Mouse (Mus musculus) kidney, adult 2 months (tissue): ENCODE results near the gene Sema5b. TPM values are rescaled to one million over a fixed set of nuclear protein-coding genes. Genes with fewer than 3 reads are reported as not detected.

Experiments
- DNase-seq: peaks from one replicate; pipeline ENCODE4 v3.0.0; 2021
- H3K27ac ChIP-seq: fragments of 200-500 bp; 2 replicates; pipeline ENCODE4 v1.5.1; 2012; ENCODE audit warnings: low read depth, low read length, control low read depth, inconsistent platforms; ENCODE audit not compliant: insufficient read depth
- H3K27me3 ChIP-seq: fragments of 200-500 bp; replicated peaks from 2 replicates; pipeline ENCODE4 v1.6.1; 2012; ENCODE audit warnings: mild to moderate bottlenecking, moderate library complexity, low read length, inconsistent platforms; ENCODE audit not compliant: control insufficient read depth, insufficient read depth
- H3K36me3 ChIP-seq: fragments of 200-500 bp; 2 replicates; pipeline ENCODE4 v1.6.1; 2012; ENCODE audit warnings: mild to moderate bottlenecking, moderate library complexity, low read length, inconsistent platforms; ENCODE audit not compliant: control insufficient read depth, insufficient read depth
- H3K4me1 ChIP-seq: fragments of 200-500 bp; 2 replicates; pipeline ENCODE4 v1.6.1; 2011; ENCODE audit warnings: low read length; ENCODE audit not compliant: control insufficient read depth, insufficient read depth
- H3K4me3 ChIP-seq: fragments of 200-500 bp; 2 replicates; pipeline ENCODE4 v1.5.1; 2011; ENCODE audit warnings: mild to moderate bottlenecking, low read depth, low read length, control low read depth; ENCODE audit not compliant: insufficient read depth
- CTCF ChIP-seq: fragments of 200-500 bp; conservative IDR thresholded peaks from 2 replicates; pipeline ENCODE4 v1.5.1; 2011; ENCODE audit warnings: low read depth, mild to moderate bottlenecking, control low read depth, low read length, moderate library complexity, mixed read lengths; ENCODE audit not compliant: insufficient read depth, insufficient read length
- POLR2A ChIP-seq: fragments of 200-500 bp; IDR thresholded peaks from one replicate; pipeline ENCODE4 v1.6.1; 2011; ENCODE audit warnings: low read depth, low read length, control low read depth
- WGBS: fragments of 180-500 bp; shearing (Covaris S2); methylation state at CpG from one replicate; pipeline ENCODE4 v1.1.7; 2018; 5-methylcytosine and 5-hydroxymethylcytosine counted together
- polyA plus RNA-seq: library from polyadenylated mRNA; depleted of rRNA; stranded (reverse); fragments of >200 nt; gene quantifications from 2 replicates; pipeline ENCODE4 v1.2.3, GENCODE M21; 2012

Gene Sema5b
- polyA plus RNA-seq, 1 experiment: 1.4 TPM

GRCm38 (mm10) chr16:35537651-35538050 is 3.3 kb upstream of the Sema5b start:
- no peak overlapping the region for H3K4me3 ChIP-seq
- H3K36me3 ChIP-seq: no peaks in the 10 kb centered on the region
- peak; percentile 50 for DNase-seq
- no peaks in the 10 kb centered on the region; the same call in 1 of the 2 replicates for H3K27me3 ChIP-seq
- no peak overlapping the region for H3K27ac ChIP-seq
- TF ChIP-seq CTCF (no peak), POLR2A (no peak)
- H3K4me1 ChIP-seq: 0 out of 2 replicates have a peak, but pooled peaks cover 2% of the 10 kb centered on the region
- WGBS: 72% methylated on average over 8 of the region's 8 CpGs

GRCm38 (mm10) chr16:35539041-35539440 is 1.9 kb upstream of the Sema5b start:
- Histone ChIP-seq H3K27ac (no peak overlapping the region), H3K4me1 (0 out of 2 replicates have a peak, but pooled peaks cover 2% of the 10 kb centered on the region), H3K4me3 (no peak overlapping the region), H3K27me3 (no peaks in the 10 kb centered on the region; the same call in 1 of the 2 replicates), H3K36me3 (no peaks in the 10 kb centered on the region)
- DNase-seq: peak; percentile 57
- no peak for TF ChIP-seq POLR2A
- TF ChIP-seq CTCF: no peak
- WGBS: 61% methylated on average over 10 of the region's 10 CpGs

GRCm38 (mm10) chr16:35540333-35541116 is 420 bp upstream of the Sema5b start:
- TF ChIP-seq CTCF (peak; percentile 58), POLR2A (no peak)
- Histone ChIP-seq H3K4me3 (peak overlapping the region; percentile 38; the same call in 1 of the 2 replicates), H3K27ac (no peak overlapping the region), H3K4me1 (0 out of 2 replicates have a peak, but pooled peaks cover 2% of the 10 kb centered on the region), H3K27me3 (no peaks in the 10 kb centered on the region; the same call in 1 of the 2 replicates), H3K36me3 (no peaks in the 10 kb centered on the region)
- DNase-seq: peak; percentile 68
- WGBS: under 1% methylated on average over 23 of the region's 23 CpGs

GRCm38 (mm10) chr16:35541661-35542420 is 896 bp downstream of the Sema5b start:
- DNase-seq: peak; percentile 18
- Histone ChIP-seq H3K36me3 (no peaks in the 10 kb centered on the region), H3K4me1 (0 out of 2 replicates have a peak, but pooled peaks cover 2% of the 10 kb centered on the region), H3K27me3 (no peaks in the 10 kb centered on the region; the same call in 1 of the 2 replicates), H3K4me3 (peak overlapping the region; percentile 29), H3K27ac (no peak overlapping the region)
- 1% methylated on average over 53 of the region's 54 CpGs for WGBS
- TF ChIP-seq CTCF (no peak), POLR2A (no peak)

- no peaks in the 10 kb centered on the region for H3K36me3 ChIP-seq
- 10% methylated on average over 27 of the region's 27 CpGs for WGBS
- DNase-seq: no peak
- no peaks in the 10 kb centered on the region; the same call in 1 of the 2 replicates for H3K27me3 ChIP-seq
- no peak overlapping the region for H3K27ac ChIP-seq
- H3K4me1 ChIP-seq: 0 out of 2 replicates have a peak, but pooled peaks cover 2% of the 10 kb centered on the region
- no peak overlapping the region for H3K4me3 ChIP-seq
- TF ChIP-seq CTCF: no peak
- TF ChIP-seq POLR2A: no peak
Measured at GRCm38 (mm10) chr16:35542421-35542780, 1.5 kb downstream of the Sema5b start.

- WGBS: 84% methylated on average over 4 of the region's 4 CpGs
- H3K36me3 ChIP-seq: no peaks in the 10 kb centered on the region
- no peak for DNase-seq
- H3K4me1 ChIP-seq: no peaks in the 10 kb centered on the region
- H3K27ac ChIP-seq: no peak overlapping the region
- H3K27me3 ChIP-seq: no peaks in the 10 kb centered on the region; the same call in 1 of the 2 replicates
- TF ChIP-seq CTCF (no peak), POLR2A (no peak)
- H3K4me3 ChIP-seq: no peak overlapping the region
Measured at GRCm38 (mm10) chr16:35545723-35546122, 4.8 kb downstream of the Sema5b start.

GRCm38 (mm10) chr16:35547966-35548365 is 7.0 kb downstream of the Sema5b start:
- H3K27ac ChIP-seq: no peak overlapping the region
- no peak for TF ChIP-seq CTCF
- no peak for TF ChIP-seq POLR2A
- no peak for DNase-seq

More at GRCm38 (mm10) chr16:35547966-35548365, 7.0 kb downstream of the Sema5b start:
- Histone ChIP-seq H3K4me3 (no peak overlapping the region), H3K27me3 (no peaks in the 10 kb centered on the region), H3K4me1 (no peaks in the 10 kb centered on the region), H3K36me3 (no peaks in the 10 kb centered on the region)
